ENCODE assay signal across 18 mouse cellular contexts in the genomic region with DNA sequence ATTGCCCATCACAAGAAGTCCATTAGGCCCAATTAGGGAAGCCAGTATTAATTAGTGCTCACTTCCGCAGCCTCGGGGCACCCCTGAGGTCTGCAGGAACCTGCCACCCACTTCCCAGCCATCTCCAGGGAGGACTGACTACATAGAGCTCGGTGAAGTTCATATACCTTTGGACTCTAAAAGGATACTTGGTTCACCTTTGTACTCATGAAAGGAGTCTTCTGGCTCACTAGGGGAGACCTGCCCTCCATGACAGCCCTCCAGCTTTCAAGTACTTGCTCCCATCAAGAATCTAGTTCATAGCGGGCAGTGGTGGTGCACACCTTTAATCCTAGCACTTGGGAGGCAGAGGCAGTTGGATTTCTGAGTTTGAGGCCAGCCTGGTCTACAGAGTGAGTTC. TPM values are rescaled to one million over a fixed set of nuclear protein-coding genes. Genes with fewer than 3 reads are reported as not detected.
"Had no signal": no experiment of that assay in that cellular context is flagged by ENCODE, and none has a peak within 500 bp of the region (broad histone marks: within the 10 kb centered on the region; RNA-seq: fewer than 3 reads in every experiment).

No protein-coding gene starts in this region.

- H3K36me3 ChIP-seq: midbrain, embryonic 15.5 days; neural tube, embryonic 15.5 days had no signal

- H3K9me3 ChIP-seq: midbrain, embryonic 10.5 days; midbrain, embryonic 13.5 days; midbrain, embryonic 15.5 days; neural tube, embryonic 13.5 days; neural tube, embryonic 15.5 days had no signal

- H3K27me3 ChIP-seq: midbrain, embryonic 13.5 days; midbrain, embryonic 15.5 days; neural tube, embryonic 13.5 days; neural tube, embryonic 15.5 days had no signal

- H3K27ac ChIP-seq: liver, embryonic 14.5 days; midbrain, embryonic 10.5 days; midbrain, embryonic 13.5 days; midbrain, embryonic 15.5 days; neural tube, embryonic 13.5 days; neural tube, embryonic 15.5 days had no signal

- H3K4me3 ChIP-seq: midbrain, embryonic 10.5 days; midbrain, embryonic 13.5 days; midbrain, embryonic 15.5 days; myocyte; neural tube, embryonic 13.5 days; neural tube, embryonic 15.5 days had no signal

- DNase-seq: lung, adult 18-20 months; lung, embryonic 14.5 days; lung, postnatal 10 days; lung, postnatal 4 days; right cerebral cortex, adult 18-20 months; right cerebral cortex, postnatal 25 days; right cerebral cortex, postnatal 4 days; spleen, adult 18-20 months; thymus, adult 18-20 months; thymus, postnatal 14 days; thymus, postnatal 36 days had no signal

- H3K4me2 ChIP-seq: lung, embryonic 14.5 days; midbrain, embryonic 13.5 days; midbrain, embryonic 15.5 days; neural tube, embryonic 13.5 days; neural tube, embryonic 15.5 days had no signal

- H3K9ac ChIP-seq: liver, embryonic 14.5 days; lung, embryonic 14.5 days; midbrain, embryonic 13.5 days; midbrain, embryonic 15.5 days; neural tube, embryonic 13.5 days; neural tube, embryonic 15.5 days had no signal

- ATAC-seq: midbrain, embryonic 13.5 days; midbrain, embryonic 15.5 days had no signal

RNA-seq across cellular contexts. Expression of a gene that starts 29.7 kb away (rescaled TPM):
- polyA plus RNA-seq: midbrain, embryonic 13.5 days; neural tube, embryonic 13.5 days had no signal
